Mouse (Mus musculus) bone marrow macrophage, adult 2 months (primary cell): ENCODE results near the gene Cfl1.

ENCODE experiments used
- CTCF ChIP-seq: IDR thresholded peaks from 2 replicates; pipeline ENCODE4 v1.5.1; 2012; ENCODE audit warnings: low read depth, mild to moderate bottlenecking, low read length, moderate library complexity
- POLR2A ChIP-seq: IDR thresholded peaks from 2 replicates; pipeline ENCODE4 v1.6.1; 2012; ENCODE audit warnings: mild to moderate bottlenecking, low read depth, low read length, borderline replicate concordance

- TF ChIP-seq POLR2A (no peak), CTCF (no peak)
Measured at GRCm38 (mm10) chr19:5459019-5459418, 31.2 kb upstream of the Cfl1 start.
